Mouse (Mus musculus) inflammation-experienced regulatory T-cells, adult 6 months (primary cell): ENCODE data around the gene Tex2. TPM values are rescaled to one million over a fixed set of nuclear protein-coding genes. Genes with fewer than 3 reads are reported as not detected.

Source experiments
- ATAC-seq: one replicate; pipeline ENCODE4 v1.8.0; 2017
- polyA plus RNA-seq, 3 experiments: library from polyadenylated mRNA; unstranded; fragments of 100-300 nt; shearing (Covaris generic); gene quantifications; one replicate each; pipeline ENCODE4 v1.2.1; 2017

Gene Tex2
- polyA plus RNA-seq, 3 experiments from 2014 or later = 19.4 to 24.0 (median 23.4) TPM

GRCm38 (mm10) chr11:106482867-106483266 lies 130.4 kb downstream of the Tex2 start:
- ATAC-seq = no peak

GRCm38 (mm10) chr11:106481651-106482050 lies 131.6 kb downstream of the Tex2 start:
- no peak for ATAC-seq

GRCm38 (mm10) chr11:106480530-106480885 lies 132.7 kb downstream of the Tex2 start:
- no peak for ATAC-seq

- ATAC-seq = no peak
Observed at GRCm38 (mm10) chr11:106479619-106480529, 133.3 kb downstream of the Tex2 start.

GRCm38 (mm10) chr11:106478745-106479144 lies 134.5 kb downstream of the Tex2 start:
- ATAC-seq = no peak

GRCm38 (mm10) chr11:106477505-106478160 lies 135.6 kb downstream of the Tex2 start:
- ATAC-seq = no peak

- no peak for ATAC-seq
Observed at GRCm38 (mm10) chr11:106475309-106475708, 137.9 kb downstream of the Tex2 start.

- ATAC-seq = no peak
Observed at GRCm38 (mm10) chr11:106471629-106472028, 141.6 kb downstream of the Tex2 start.

GRCm38 (mm10) chr11:106468509-106468908 lies 144.7 kb downstream of the Tex2 start:
- no peak for ATAC-seq

GRCm38 (mm10) chr11:106465932-106466331 lies 147.3 kb downstream of the Tex2 start:
- ATAC-seq = no peak

GRCm38 (mm10) chr11:106465545-106465903 lies 147.7 kb downstream of the Tex2 start:
- ATAC-seq = no peak

GRCm38 (mm10) chr11:106464681-106465544 lies 148.3 kb downstream of the Tex2 start:
- ATAC-seq = no peak

GRCm38 (mm10) chr11:106463845-106464244 lies 149.4 kb downstream of the Tex2 start:
- ATAC-seq = no peak

- ATAC-seq = no peak
Observed at GRCm38 (mm10) chr11:106462309-106462708, 150.9 kb downstream of the Tex2 start.

- ATAC-seq = no peak
Observed at GRCm38 (mm10) chr11:106461145-106461932, 151.9 kb downstream of the Tex2 start.

- ATAC-seq = no peak
Observed at GRCm38 (mm10) chr11:106460671-106461070, 152.6 kb downstream of the Tex2 start.

GRCm38 (mm10) chr11:106458540-106458939 lies 154.7 kb downstream of the Tex2 start:
- ATAC-seq = no peak

Other genes with a start within 250 kb of the Tex2 start
- gene Prr29, start 248.0 kb downstream of the Tex2 start, polyA plus RNA-seq = 1 to 10 TPM in 2 of 3 experiments, under 1 TPM in 1; 0.87 to 2.5 (median 2.3) TPM
- 100 to 1,000 TPM in 2 of 3 experiments, 10 to 100 TPM in 1; 91.8 to 131 (median 125) TPM for gene Icam2, start 225.3 kb downstream of the Tex2 start, polyA plus RNA-seq
- 1 to 10 TPM; 1.4 to 1.8 (median 1.6) TPM for gene Ern1, start 125.6 kb downstream of the Tex2 start, polyA plus RNA-seq
- 100 to 1,000 TPM in 2 of 3 experiments, 10 to 100 TPM in 1; 44.4 to 106 (median 100) TPM for gene Pecam1, start 137.2 kb upstream of the Tex2 start, polyA plus RNA-seq
- gene Milr1, start 137.8 kb upstream of the Tex2 start, polyA plus RNA-seq = 10 to 100 TPM in 2 of 3 experiments, 1 to 10 TPM in 1; 9.0 to 12.2 (median 11.5) TPM
- gene Polg2, start 166.1 kb upstream of the Tex2 start, polyA plus RNA-seq = 10 to 100 TPM; 12.5 to 20.8 (median 13.3) TPM
- 100 to 1,000 TPM; 400 to 575 (median 510) TPM for gene Ddx5, start 175.8 kb upstream of the Tex2 start, polyA plus RNA-seq
- gene Cep95, start 175.8 kb upstream of the Tex2 start, polyA plus RNA-seq = 10 to 100 TPM; 23.6 to 40.6 (median 34.6) TPM